Mouse (Mus musculus) liver, embryonic 14.5 days (tissue): ENCODE measurements around the gene Snhg11.

Experiments used
- CTCF ChIP-seq: IDR thresholded peaks from 2 replicates; pipeline ENCODE4 v1.5.1; 2016; ENCODE audit warnings: antibody characterized with exemption, low read depth, control low read depth
- EP300 ChIP-seq: IDR thresholded peaks from 2 replicates; pipeline ENCODE4 v1.6.1; 2016; ENCODE audit warnings: antibody characterized with exemption, low read depth

- TF ChIP-seq CTCF (no peak), EP300 (no peak)
Measured at GRCm38 (mm10) chr2:158337698-158338097, 37.7 kb upstream of the Snhg11 start.
